Mouse (Mus musculus) C2C12 (cell line): ENCODE data around the gene Robo1. TPM values are rescaled to one million over a fixed set of nuclear protein-coding genes. Genes with fewer than 3 reads are reported as not detected.

Experiments
- H3K27me3 ChIP-seq: one replicate; pipeline ENCODE4 v1.6.1; 2011; ENCODE audit not compliant: control insufficient read depth, insufficient read depth, insufficient read length
- H3K36me3 ChIP-seq: one replicate; pipeline ENCODE4 v1.6.1; 2011; ENCODE audit not compliant: control insufficient read depth, insufficient read depth
- H3K4me3 ChIP-seq: one replicate; pipeline ENCODE4 v1.5.1; 2011; ENCODE audit warnings: mild to moderate bottlenecking, control low read depth; ENCODE audit not compliant: poor library complexity, insufficient read depth, severe bottlenecking
- H3K79me2 ChIP-seq: one replicate; pipeline ENCODE4 v1.6.1; 2011; ENCODE audit not compliant: control insufficient read depth, insufficient read depth
- H3K79me3 ChIP-seq: one replicate; pipeline ENCODE4 v1.6.1; 2011; ENCODE audit warnings: low read depth, control low read depth
- H3ac ChIP-seq: one replicate; pipeline ENCODE3; 2011; ENCODE audit warnings: low read depth; ENCODE audit not compliant: control insufficient read depth, insufficient read length
- CEBPB ChIP-seq: IDR thresholded peaks from one replicate; pipeline ENCODE4 v1.6.1; 2011; ENCODE audit warnings: low read depth, mild to moderate bottlenecking, control low read depth, moderate library complexity
- CTCF ChIP-seq: IDR thresholded peaks from one replicate; pipeline ENCODE4 v1.5.1; 2011; ENCODE audit not compliant: control insufficient read depth, insufficient read depth, insufficient read length
- FOSL1 ChIP-seq: IDR thresholded peaks from one replicate; pipeline ENCODE4 v1.8.0; 2011; ENCODE audit warnings: mild to moderate bottlenecking, low read length; ENCODE audit not compliant: poor library complexity, insufficient read depth, severe bottlenecking
- MAX ChIP-seq: IDR thresholded peaks from one replicate; pipeline ENCODE4 v1.6.1; 2011; ENCODE audit warnings: mild to moderate bottlenecking, control low read depth
- MYOD1 ChIP-seq: IDR thresholded peaks from one replicate; pipeline ENCODE4 v1.6.1; 2011; ENCODE audit warnings: low read depth; ENCODE audit not compliant: control insufficient read depth, insufficient read length
- MYOG ChIP-seq: IDR thresholded peaks from one replicate; pipeline ENCODE4 v1.6.1; 2011; ENCODE audit not compliant: control insufficient read depth, insufficient read length; ENCODE audit errors: extremely low read depth
- USF1 ChIP-seq: IDR thresholded peaks from one replicate; pipeline ENCODE4 v1.6.1; 2011; ENCODE audit warnings: low read depth, mild to moderate bottlenecking, control low read depth, moderate library complexity
- polyA plus RNA-seq: library from polyadenylated mRNA; unstranded; fragments of >200 nt; fragmentation: generic; extraction: Trizol; gene quantifications from one replicate; pipeline ENCODE4 v1.2.1, GENCODE M21; 2012; ENCODE audit warnings: missing spikeins

Robo1 gene
- polyA plus RNA-seq, 1 experiment: 6.5 TPM

- H3ac ChIP-seq: no peak overlapping the region
- no peaks in the 10 kb centered on the region for H3K79me3 ChIP-seq
- no peaks in the 10 kb centered on the region for H3K36me3 ChIP-seq
- no peak overlapping the region for H3K4me3 ChIP-seq
- no peaks in the 10 kb centered on the region for H3K27me3 ChIP-seq
- TF ChIP-seq MYOG (no peak), CTCF (no peak), USF1 (no peak), CEBPB (no peak), MYOD1 (no peak), FOSL1 (no peak)
- no peaks in the 10 kb centered on the region for H3K79me2 ChIP-seq
Measured at GRCm38 (mm10) chr16:72995955-72996535, 687.9 kb downstream of the Robo1 start.

- Histone ChIP-seq H3K79me3 (no peaks in the 10 kb centered on the region), H3K4me3 (no peak overlapping the region), H3K27me3 (no peaks in the 10 kb centered on the region), H3K79me2 (no peaks in the 10 kb centered on the region), H3ac (no peak overlapping the region), H3K36me3 (no peaks in the 10 kb centered on the region)
- no peak for TF ChIP-seq USF1
- TF ChIP-seq FOSL1: no peak
- TF ChIP-seq MYOG: no peak
- no peak for TF ChIP-seq CTCF
- TF ChIP-seq MYOD1: no peak
- no peak for TF ChIP-seq CEBPB
- TF ChIP-seq MAX: no peak
Measured at GRCm38 (mm10) chr16:72998677-72999076, 690.6 kb downstream of the Robo1 start.

- no peak overlapping the region for H3ac ChIP-seq
Measured at GRCm38 (mm10) chr16:73002685-73003084, 694.6 kb downstream of the Robo1 start.

GRCm38 (mm10) chr16:73004601-73005000, 696.5 kb downstream of the Robo1 start:
- no peaks in the 10 kb centered on the region for H3K27me3 ChIP-seq
- no peak for TF ChIP-seq CTCF
- TF ChIP-seq MYOG: no peak
- H3K79me2 ChIP-seq: no peaks in the 10 kb centered on the region
- no peaks in the 10 kb centered on the region for H3K36me3 ChIP-seq
- H3K4me3 ChIP-seq: no peak overlapping the region
- H3ac ChIP-seq: no peak overlapping the region
- H3K79me3 ChIP-seq: no peaks in the 10 kb centered on the region

More at GRCm38 (mm10) chr16:73002685-73003084, 694.6 kb downstream of the Robo1 start:
- Histone ChIP-seq H3K27me3 (no peaks in the 10 kb centered on the region), H3K36me3 (no peaks in the 10 kb centered on the region), H3K4me3 (no peak overlapping the region), H3K79me3 (no peaks in the 10 kb centered on the region), H3K79me2 (no peaks in the 10 kb centered on the region)
- no peak for TF ChIP-seq CEBPB
- TF ChIP-seq MYOG: no peak
- no peak for TF ChIP-seq MYOD1
- no peak for TF ChIP-seq USF1
- TF ChIP-seq MAX: no peak
- no peak for TF ChIP-seq CTCF
- no peak for TF ChIP-seq FOSL1

GRCm38 (mm10) chr16:73005831-73006230, 697.7 kb downstream of the Robo1 start:
- TF ChIP-seq CEBPB (no peak), MYOG (no peak), USF1 (no peak), MAX (no peak), CTCF (no peak), MYOD1 (no peak), FOSL1 (no peak)
- Histone ChIP-seq H3K79me2 (no peaks in the 10 kb centered on the region), H3K4me3 (no peak overlapping the region), H3K36me3 (no peaks in the 10 kb centered on the region), H3ac (no peak overlapping the region), H3K79me3 (no peaks in the 10 kb centered on the region), H3K27me3 (no peaks in the 10 kb centered on the region)

- Histone ChIP-seq H3K36me3 (no peaks in the 10 kb centered on the region), H3K79me2 (no peaks in the 10 kb centered on the region), H3ac (no peak overlapping the region), H3K79me3 (no peaks in the 10 kb centered on the region), H3K4me3 (no peak overlapping the region), H3K27me3 (no peaks in the 10 kb centered on the region)
- TF ChIP-seq CEBPB: no peak
- TF ChIP-seq MAX: no peak
- no peak for TF ChIP-seq CTCF
- TF ChIP-seq MYOG: no peak
- no peak for TF ChIP-seq USF1
- TF ChIP-seq MYOD1: no peak
- no peak for TF ChIP-seq FOSL1
Measured at GRCm38 (mm10) chr16:73007434-73007833, 699.3 kb downstream of the Robo1 start.
